Mouse (Mus musculus) heart, embryonic 12.5 days (tissue): ENCODE data around the gene Arl8a. TPM values are rescaled to one million over a fixed set of nuclear protein-coding genes. Genes with fewer than 3 reads are reported as not detected.
"Not testable (repeated sequence)": the region's sequence is repeated elsewhere in the genome, so short reads cannot be mapped to it uniquely, and the experiment has no call there.

ENCODE experiments used
- ATAC-seq: fragments of 200-750 bp; cut with Nextera tagmentation; 2 replicates; pipeline ENCODE4 v1.8.0; 2017; ENCODE audit warnings: moderate TSS enrichment, moderate library complexity; ENCODE audit not compliant: insufficient number of reproducible peaks, low FRiP score
- H3K27ac ChIP-seq: fragments of 300-500 bp; sonication (generic); 2 replicates; pipeline ENCODE4 v1.5.1; 2016; ENCODE audit warnings: mild to moderate bottlenecking, moderate library complexity; ENCODE audit not compliant: poor library complexity, severe bottlenecking
- H3K27me3 ChIP-seq: fragments of 300-500 bp; sonication (generic); replicated peaks from 2 replicates; pipeline ENCODE4 v1.6.1; 2016; ENCODE audit warnings: mild to moderate bottlenecking, moderate library complexity
- H3K36me3 ChIP-seq: fragments of 300-500 bp; sonication (generic); 2 replicates; pipeline ENCODE4 v1.6.1; 2016; ENCODE audit warnings: mild to moderate bottlenecking, moderate library complexity
- H3K4me1 ChIP-seq: fragments of 300-500 bp; sonication (generic); replicated peaks from 2 replicates; pipeline ENCODE4 v1.6.1; 2016; ENCODE audit warnings: mild to moderate bottlenecking
- H3K4me2 ChIP-seq: fragments of 300-500 bp; sonication (generic); 2 replicates; pipeline ENCODE4 v1.6.1; 2016; ENCODE audit warnings: mild to moderate bottlenecking, moderate library complexity
- H3K4me3 ChIP-seq: fragments of 300-500 bp; sonication (generic); 2 replicates; pipeline ENCODE4 v1.5.1; 2016; ENCODE audit warnings: mild to moderate bottlenecking
- H3K9ac ChIP-seq: fragments of 300-500 bp; sonication (generic); 2 replicates; pipeline ENCODE4 v1.6.1; 2016; ENCODE audit warnings: mild to moderate bottlenecking, moderate library complexity
- H3K9me3 ChIP-seq: fragments of 300-500 bp; sonication (generic); replicated peaks from 2 replicates; pipeline ENCODE4 v1.6.1; 2016; ENCODE audit warnings: mild to moderate bottlenecking, moderate library complexity
- WGBS: fragments of 180-500 bp; shearing (Covaris S2); methylation state at CpG from one replicate; pipeline ENCODE4 v1.1.7; 2016; 5-methylcytosine and 5-hydroxymethylcytosine counted together
- polyA plus RNA-seq: library from polyadenylated mRNA; unstranded; fragments of >200 nt; fragmentation: Nextera tagmentation; extraction: Ambion mirVana; gene quantifications from 2 replicates; pipeline ENCODE4 v1.2.1, GENCODE M21; 2016

Gene Arl8a
- polyA plus RNA-seq, 1 experiment from 2014 or later = 36.6 TPM

DNA sequence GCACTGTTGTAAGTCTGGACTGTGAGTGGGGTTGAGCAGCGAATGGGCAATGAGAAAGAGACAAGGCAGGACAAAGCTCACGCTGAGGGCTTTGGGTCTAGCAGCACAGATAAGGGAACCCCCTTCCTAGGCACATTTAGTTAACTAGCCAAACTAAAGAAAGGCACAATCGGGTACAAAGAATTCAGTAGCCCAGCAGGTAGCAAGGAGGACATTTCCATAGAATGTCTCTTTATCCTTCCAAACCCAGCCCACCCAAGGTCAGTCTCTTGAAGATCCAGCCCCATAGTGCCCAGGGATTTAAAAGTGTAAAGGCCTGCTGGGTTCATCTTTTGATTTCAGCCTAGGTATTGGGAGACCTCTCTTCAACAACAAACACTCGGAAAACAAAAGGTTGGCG lies 39.3 kb downstream of the Arl8a start:
- H3K4me2 ChIP-seq = no peak overlapping the region
- H3K4me1 ChIP-seq = peaks cover 34% of the 10 kb centered on the region
- H3K4me3 ChIP-seq = no peak overlapping the region
- 52% methylated on average over 5 of the region's 5 CpGs for WGBS
- H3K9ac ChIP-seq = no peak overlapping the region
- no peak for ATAC-seq
- H3K9me3 ChIP-seq = no peaks in the 10 kb centered on the region
- H3K27me3 ChIP-seq = peaks cover 59% of the 10 kb centered on the region
- no peak overlapping the region for H3K27ac ChIP-seq
- H3K36me3 ChIP-seq = no peaks in the 10 kb centered on the region

GRCm38 (mm10) chr1:135186427-135186826 lies 39.8 kb downstream of the Arl8a start:
- Histone ChIP-seq H3K36me3 (no peaks in the 10 kb centered on the region), H3K27ac (no peak overlapping the region), H3K27me3 (peaks cover 56% of the 10 kb centered on the region), H3K4me3 (no peak overlapping the region), H3K9ac (no peak overlapping the region), H3K9me3 (no peaks in the 10 kb centered on the region), H3K4me2 (no peak overlapping the region), H3K4me1 (peaks cover 29% of the 10 kb centered on the region)
- no peak for ATAC-seq
- 32% methylated on average over 8 of the region's 8 CpGs for WGBS

DNA sequence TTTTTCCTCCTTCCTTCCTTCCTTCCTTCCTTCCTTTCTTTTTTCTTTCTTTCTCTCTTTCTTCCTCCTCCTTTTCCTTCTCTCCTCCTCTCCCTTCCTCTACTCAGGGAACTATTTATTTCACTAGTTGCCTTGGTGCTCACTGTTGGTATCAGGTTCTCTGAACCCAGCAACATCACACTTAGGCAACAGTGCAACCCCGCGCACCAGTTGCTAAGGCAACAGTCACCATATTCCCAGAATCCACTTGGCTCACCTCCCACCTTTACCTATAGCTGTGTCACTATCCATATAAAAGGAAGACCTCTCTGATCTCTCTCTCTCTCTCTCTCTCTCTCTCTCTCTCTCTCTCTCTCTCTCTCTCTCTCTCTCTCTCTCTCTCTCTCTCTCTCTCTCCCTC lies 40.4 kb downstream of the Arl8a start:
- not testable (repeated sequence) for H3K27ac ChIP-seq, H3K4me2 ChIP-seq, H3K9me3 ChIP-seq, ATAC-seq, H3K4me3 ChIP-seq, H3K36me3 ChIP-seq, H3K9ac ChIP-seq
- peaks cover 23% of the 10 kb centered on the region for H3K4me1 ChIP-seq
- WGBS = 32% methylated on average over 2 of the region's 2 CpGs
- H3K27me3 ChIP-seq = peaks cover 52% of the 10 kb centered on the region

DNA sequence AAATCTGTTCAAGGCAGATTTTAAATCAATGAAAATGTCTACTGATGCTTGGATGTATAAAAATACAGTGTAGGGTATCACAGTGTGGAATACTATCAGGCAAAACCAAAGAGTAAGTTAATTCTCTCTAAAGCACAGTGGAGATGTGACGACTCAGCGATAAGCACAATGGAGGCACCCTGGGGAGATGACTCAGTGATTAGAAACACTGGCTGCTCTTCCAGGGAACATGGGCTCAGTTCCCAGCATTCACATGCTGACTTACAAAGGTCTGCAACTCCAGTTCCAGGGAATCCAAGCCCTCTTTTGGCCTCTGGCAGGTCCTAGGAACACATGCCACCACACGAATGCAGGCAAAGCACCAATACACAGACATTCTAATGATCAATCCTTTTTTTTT lies 41.6 kb downstream of the Arl8a start:
- no peak overlapping the region for H3K9ac ChIP-seq
- peaks cover 12% of the 10 kb centered on the region for H3K4me1 ChIP-seq
- H3K4me2 ChIP-seq = no peak overlapping the region
- H3K9me3 ChIP-seq = no peaks in the 10 kb centered on the region
- H3K4me3 ChIP-seq = no peak overlapping the region
- no peaks in the 10 kb centered on the region for H3K36me3 ChIP-seq
- H3K27me3 ChIP-seq = peaks cover 42% of the 10 kb centered on the region
- H3K27ac ChIP-seq = no peak overlapping the region
- 22% methylated on average over 3 of the region's 3 CpGs for WGBS
- ATAC-seq = no peak

GRCm38 (mm10) chr1:135189186-135189585 lies 42.6 kb downstream of the Arl8a start:
- Histone ChIP-seq H3K4me3 (no peak overlapping the region), H3K9me3 (no peaks in the 10 kb centered on the region), H3K4me2 (no peak overlapping the region), H3K4me1 (peaks cover 2% of the 10 kb centered on the region; the same call in 1 of the 2 replicates), H3K27me3 (peaks cover 40% of the 10 kb centered on the region), H3K9ac (no peak overlapping the region), H3K36me3 (no peaks in the 10 kb centered on the region), H3K27ac (no peak overlapping the region)
- no peak for ATAC-seq
- WGBS = 86% methylated on average over 4 of the region's 4 CpGs

- H3K4me1 ChIP-seq, H3K4me3 ChIP-seq, ATAC-seq, H3K9me3 ChIP-seq, H3K9ac ChIP-seq, H3K27ac ChIP-seq, H3K36me3 ChIP-seq, H3K4me2 ChIP-seq: not testable (repeated sequence)
- H3K27me3 ChIP-seq = peaks cover 35% of the 10 kb centered on the region
- 77% methylated on average over 5 of the region's 5 CpGs for WGBS
Measured at GRCm38 (mm10) chr1:135194335-135194734, 47.7 kb downstream of the Arl8a start.

- Histone ChIP-seq H3K4me1 (peaks cover 11% of the 10 kb centered on the region), H3K9me3 (no peaks in the 10 kb centered on the region), H3K27me3 (peaks cover 40% of the 10 kb centered on the region), H3K4me3 (no peak overlapping the region), H3K4me2 (no peak overlapping the region), H3K36me3 (no peaks in the 10 kb centered on the region), H3K27ac (no peak overlapping the region), H3K9ac (no peak overlapping the region)
- 77% methylated on average over 6 of the region's 6 CpGs for WGBS
- ATAC-seq = no peak
Measured at GRCm38 (mm10) chr1:135195907-135196440, 49.4 kb downstream of the Arl8a start.

DNA sequence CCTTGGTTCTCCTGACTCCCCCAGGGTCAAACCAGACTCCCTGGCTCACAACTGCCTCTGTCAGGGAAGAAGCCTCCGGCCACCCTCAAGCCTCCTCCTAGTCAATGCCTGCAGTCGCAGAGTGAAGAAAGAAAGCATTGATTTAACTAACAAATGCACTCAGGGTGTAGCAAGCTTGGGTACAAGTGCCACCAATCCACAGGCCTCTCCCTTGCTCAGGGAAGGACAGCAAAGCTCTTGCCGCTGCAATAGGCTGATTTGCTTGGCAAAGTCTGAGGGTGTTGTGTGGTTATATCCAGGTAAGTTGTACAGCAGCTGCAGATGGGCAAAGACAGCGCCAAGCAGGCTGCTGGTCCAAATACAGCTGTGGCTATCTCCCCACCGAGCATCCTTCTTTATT lies 51.8 kb downstream of the Arl8a start:
- no peak overlapping the region for H3K9ac ChIP-seq
- no peak overlapping the region for H3K4me3 ChIP-seq
- peaks cover 11% of the 10 kb centered on the region for H3K4me1 ChIP-seq
- H3K27me3 ChIP-seq = peaks cover 57% of the 10 kb centered on the region
- ATAC-seq = no peak
- no peak overlapping the region for H3K4me2 ChIP-seq
- no peaks in the 10 kb centered on the region for H3K36me3 ChIP-seq
- H3K9me3 ChIP-seq = no peaks in the 10 kb centered on the region
- WGBS = 51% methylated on average over 5 of the region's 5 CpGs
- no peak overlapping the region for H3K27ac ChIP-seq

- peak overlapping the region; percentile 49 for H3K4me2 ChIP-seq
- peak overlapping the region; percentile 1 for H3K9ac ChIP-seq
- peaks cover 58% of the 10 kb centered on the region for H3K27me3 ChIP-seq
- ATAC-seq = peak; percentile 59; the same call in 1 of the 2 replicates
- no peaks in the 10 kb centered on the region for H3K9me3 ChIP-seq
- 2% methylated on average over 21 of the region's 21 CpGs for WGBS
- H3K4me3 ChIP-seq = no peak overlapping the region
- no peaks in the 10 kb centered on the region for H3K36me3 ChIP-seq
- H3K27ac ChIP-seq = no peak overlapping the region
- peaks cover 13% of the 10 kb centered on the region for H3K4me1 ChIP-seq
Measured at GRCm38 (mm10) chr1:135199014-135199819, 52.6 kb downstream of the Arl8a start.

DNA sequence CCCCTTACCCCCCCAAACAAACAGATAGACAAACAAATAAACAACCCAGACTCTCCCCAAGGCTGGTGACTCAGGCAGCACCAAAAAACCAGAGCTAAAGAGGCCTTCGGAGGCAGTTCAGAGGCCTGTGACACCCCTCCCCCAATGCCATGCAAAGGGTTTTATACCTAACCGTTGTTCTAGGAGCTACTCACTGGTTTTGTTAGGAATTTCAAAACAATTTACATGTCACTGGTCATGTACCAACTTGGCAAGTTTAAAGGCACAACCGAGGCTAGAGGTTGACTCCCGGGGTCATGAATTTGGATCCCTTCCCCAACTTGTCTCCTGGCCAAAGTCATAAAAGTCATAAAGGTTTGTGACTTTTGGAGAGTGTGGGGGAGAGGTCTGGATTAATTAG lies 53.8 kb downstream of the Arl8a start:
- ATAC-seq = no peak
- WGBS = 79% methylated on average over 4 of the region's 4 CpGs
- Histone ChIP-seq H3K4me1 (peaks cover 24% of the 10 kb centered on the region), H3K27ac (no peak overlapping the region), H3K36me3 (no peaks in the 10 kb centered on the region), H3K9me3 (no peaks in the 10 kb centered on the region), H3K9ac (no peak overlapping the region), H3K27me3 (peaks cover 53% of the 10 kb centered on the region), H3K4me3 (no peak overlapping the region), H3K4me2 (no peak overlapping the region)

DNA sequence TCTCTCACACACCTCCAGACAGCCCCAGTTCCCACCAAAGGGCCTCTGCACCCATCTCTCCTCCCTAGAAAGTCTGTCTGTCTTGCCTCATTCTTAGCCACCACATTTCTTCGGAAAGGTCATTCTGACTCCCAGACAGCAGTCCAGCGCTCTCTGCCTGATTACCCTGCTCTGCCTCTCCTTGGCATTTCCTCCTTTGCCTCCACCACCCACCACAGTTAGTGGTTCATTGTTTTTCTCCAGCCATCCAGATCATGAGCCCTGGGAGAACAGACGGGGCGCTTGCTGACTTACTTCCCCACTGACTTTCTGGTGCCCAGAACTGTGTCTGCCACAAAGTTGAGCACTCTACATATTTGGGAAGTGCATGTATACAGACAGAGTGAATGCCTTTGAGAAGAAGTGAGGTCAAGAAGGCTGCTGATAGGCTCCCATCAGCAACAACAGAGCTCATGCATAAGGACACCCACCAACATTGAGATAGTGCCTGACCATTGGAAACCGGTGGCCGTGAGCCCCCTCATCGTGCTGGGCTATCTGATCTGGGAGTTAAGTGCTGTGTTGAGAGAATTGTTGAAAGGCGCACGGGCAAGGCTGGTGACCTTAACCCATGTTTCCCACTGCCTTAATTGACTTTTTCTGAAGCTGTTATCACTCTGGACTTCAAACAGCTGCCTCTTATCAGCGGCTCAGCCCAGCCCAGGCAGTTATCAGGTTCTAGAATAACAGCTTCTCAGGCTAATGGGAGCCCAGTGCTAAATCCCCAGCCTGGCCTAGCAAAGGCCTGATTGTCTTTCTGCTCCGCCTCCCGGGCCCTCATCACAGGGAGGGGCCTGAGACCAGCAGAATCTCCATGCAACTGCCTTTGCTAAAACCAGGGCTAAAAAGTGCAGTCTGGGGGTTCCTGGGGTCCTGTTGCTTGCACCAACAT lies 57.8 kb downstream of the Arl8a start:
- Histone ChIP-seq H3K9ac (no peak overlapping the region), H3K36me3 (no peaks in the 10 kb centered on the region), H3K4me3 (no peak overlapping the region), H3K4me1 (peaks cover 18% of the 10 kb centered on the region), H3K9me3 (no peaks in the 10 kb centered on the region), H3K27me3 (peaks cover 52% of the 10 kb centered on the region), H3K27ac (no peak overlapping the region), H3K4me2 (no peak overlapping the region)
- ATAC-seq = peak; percentile 36; the same call in 1 of the 2 replicates
- WGBS = 13% methylated on average over 12 of the region's 12 CpGs
